Mouse (Mus musculus): ENCODE measurements at regions not wholly inside any gene's neighbourhood (a gene's known extent, or its start where the extent isn't known, plus 50 kb on each side); places are given as distances from the start of the nearest gene placed in this dataset.

- ATAC-seq (ENCODE audit: insufficient read depth) (no peak), DNase-seq (no peak)
- WGBS = 77% methylated on average over 17 of the region's 17 CpGs
These were observed 445.3 kb downstream of the Klf5 start for GRCm38 (mm10) chr14:99743625-99744297.

GRCm38 (mm10) chr14:99745209-99745608 is 446.7 kb downstream of the Klf5 start:
- Histone ChIP-seq H3K4me1 (ENCODE audit: insufficient read depth) (no peaks in the 10 kb centered on the region), H3K36me3 (ENCODE audit: insufficient read depth) (no peaks in the 10 kb centered on the region), H3K4me3 (ENCODE audit: low read depth, low read length) (no peak overlapping the region), H3K4me2 (no peak overlapping the region), H3K27me3 (ENCODE audit: insufficient read depth, low read length) (no peaks in the 10 kb centered on the region), H3K9ac (no peak overlapping the region), H3K27ac (ENCODE audit: low read depth) (no peak overlapping the region), H3K9me3 (ENCODE audit: low read depth, low read length) (no peaks in the 10 kb centered on the region)
- peak; percentile 17; the same call in 1 of the 2 replicates for TF ChIP-seq CTCF (IDR thresholded peaks at IDR 0.05; ENCODE audit: low read depth)
- WGBS = 59% methylated on average over 7 of the region's 7 CpGs
- DNase-seq = peak; percentile 56
- ATAC-seq (ENCODE audit: insufficient read depth) = no peak

More at GRCm38 (mm10) chr14:99743625-99744297, 445.3 kb downstream of the Klf5 start:
- TF ChIP-seq CTCF (IDR thresholded peaks at IDR 0.05; ENCODE audit: low read depth) = no peak
- H3K4me1 ChIP-seq (ENCODE audit: insufficient read depth) = no peaks in the 10 kb centered on the region
- no peak overlapping the region for H3K4me2 ChIP-seq
- no peaks in the 10 kb centered on the region for H3K27me3 ChIP-seq (ENCODE audit: insufficient read depth, low read length)
- no peaks in the 10 kb centered on the region for H3K36me3 ChIP-seq (ENCODE audit: insufficient read depth)
- no peak overlapping the region for H3K4me3 ChIP-seq (ENCODE audit: low read depth, low read length)
- no peak overlapping the region for H3K9ac ChIP-seq
- no peak overlapping the region for H3K27ac ChIP-seq (ENCODE audit: low read depth)
- no peaks in the 10 kb centered on the region for H3K9me3 ChIP-seq (ENCODE audit: low read depth, low read length)

- ATAC-seq (ENCODE audit: insufficient read depth) = no peak
- WGBS = 83% methylated on average over 17 of the region's 17 CpGs
- no peak for DNase-seq
These were observed 449.7 kb downstream of the Klf5 start for GRCm38 (mm10) chr14:99748166-99748565.

GRCm38 (mm10) chr14:99749308-99750305 is 451.1 kb downstream of the Klf5 start:
- no peak overlapping the region for H3K4me3 ChIP-seq (ENCODE audit: low read depth, low read length)

More at GRCm38 (mm10) chr14:99748166-99748565, 449.7 kb downstream of the Klf5 start:
- Histone ChIP-seq H3K4me1 (ENCODE audit: insufficient read depth) (no peaks in the 10 kb centered on the region), H3K9ac (no peak overlapping the region), H3K27ac (ENCODE audit: low read depth) (no peak overlapping the region), H3K27me3 (ENCODE audit: insufficient read depth, low read length) (no peaks in the 10 kb centered on the region), H3K36me3 (ENCODE audit: insufficient read depth) (no peaks in the 10 kb centered on the region), H3K4me3 (ENCODE audit: low read depth, low read length) (no peak overlapping the region), H3K4me2 (no peak overlapping the region), H3K9me3 (ENCODE audit: low read depth, low read length) (no peaks in the 10 kb centered on the region)
- TF ChIP-seq CTCF (IDR thresholded peaks at IDR 0.05; ENCODE audit: low read depth) = no peak

GRCm38 (mm10) chr14:99758045-99758444 is 459.6 kb downstream of the Klf5 start:
- H3K4me3 ChIP-seq (ENCODE audit: low read depth, low read length) = no peak overlapping the region
- H3K4me2 ChIP-seq = no peak overlapping the region
- no peak for TF ChIP-seq CTCF (IDR thresholded peaks at IDR 0.05; ENCODE audit: low read depth)
- no peak for DNase-seq
- ATAC-seq (ENCODE audit: insufficient read depth) = no peak
- no peaks in the 10 kb centered on the region for H3K4me1 ChIP-seq (ENCODE audit: insufficient read depth)
- H3K9ac ChIP-seq = no peak overlapping the region
- H3K27me3 ChIP-seq (ENCODE audit: insufficient read depth, low read length) = no peaks in the 10 kb centered on the region
- H3K36me3 ChIP-seq (ENCODE audit: insufficient read depth) = no peaks in the 10 kb centered on the region
- 36% methylated on average over 5 of the region's 5 CpGs for WGBS
- no peaks in the 10 kb centered on the region for H3K9me3 ChIP-seq (ENCODE audit: low read depth, low read length)
- H3K27ac ChIP-seq (ENCODE audit: low read depth) = no peak overlapping the region

More at GRCm38 (mm10) chr14:99749308-99750305, 451.1 kb downstream of the Klf5 start:
- Histone ChIP-seq H3K27me3 (ENCODE audit: insufficient read depth, low read length) (no peaks in the 10 kb centered on the region), H3K36me3 (ENCODE audit: insufficient read depth) (no peaks in the 10 kb centered on the region), H3K4me2 (no peak overlapping the region), H3K27ac (ENCODE audit: low read depth) (no peak overlapping the region), H3K9me3 (ENCODE audit: low read depth, low read length) (no peaks in the 10 kb centered on the region), H3K9ac (no peak overlapping the region), H3K4me1 (ENCODE audit: insufficient read depth) (no peaks in the 10 kb centered on the region)
- no peak for TF ChIP-seq CTCF (IDR thresholded peaks at IDR 0.05; ENCODE audit: low read depth)
- 60% methylated on average over 12 of the region's 12 CpGs for WGBS
- ATAC-seq (ENCODE audit: insufficient read depth) (no peak), DNase-seq (no peak)

GRCm38 (mm10) chr14:99763336-99763735 is 464.8 kb downstream of the Klf5 start:
- H3K27ac ChIP-seq (ENCODE audit: low read depth) = no peak overlapping the region
- H3K9me3 ChIP-seq (ENCODE audit: low read depth, low read length) = no peaks in the 10 kb centered on the region
- TF ChIP-seq CTCF (IDR thresholded peaks at IDR 0.05; ENCODE audit: low read depth) = no peak
- no peaks in the 10 kb centered on the region for H3K36me3 ChIP-seq (ENCODE audit: insufficient read depth)
- H3K4me2 ChIP-seq = no peak overlapping the region
- H3K27me3 ChIP-seq (ENCODE audit: insufficient read depth, low read length) = no peaks in the 10 kb centered on the region
- WGBS = 50% methylated on average over 3 of the region's 3 CpGs
- ATAC-seq (ENCODE audit: insufficient read depth) = no peak
- H3K9ac ChIP-seq = no peak overlapping the region
- DNase-seq = no peak
- H3K4me3 ChIP-seq (ENCODE audit: low read depth, low read length) = no peak overlapping the region
- no peaks in the 10 kb centered on the region for H3K4me1 ChIP-seq (ENCODE audit: insufficient read depth)

- no peaks in the 10 kb centered on the region for H3K36me3 ChIP-seq (ENCODE audit: insufficient read depth)
- no peak overlapping the region for H3K4me3 ChIP-seq (ENCODE audit: low read depth, low read length)
- H3K4me1 ChIP-seq (ENCODE audit: insufficient read depth) = no peaks in the 10 kb centered on the region
- ATAC-seq (ENCODE audit: insufficient read depth) = no peak
- no peak overlapping the region for H3K9ac ChIP-seq
- no peak overlapping the region for H3K4me2 ChIP-seq
- H3K27me3 ChIP-seq (ENCODE audit: insufficient read depth, low read length) = no peaks in the 10 kb centered on the region
- no peaks in the 10 kb centered on the region for H3K9me3 ChIP-seq (ENCODE audit: low read depth, low read length)
- TF ChIP-seq CTCF (IDR thresholded peaks at IDR 0.05; ENCODE audit: low read depth) = no peak
- DNase-seq = no peak
- WGBS = 53% methylated on average over 1 of the region's 1 CpGs
- no peak overlapping the region for H3K27ac ChIP-seq (ENCODE audit: low read depth)
These were observed 472.5 kb downstream of the Klf5 start for GRCm38 (mm10) chr14:99771009-99771408.

Data from lung, embryonic 14.5 days (tissue).